Mouse (Mus musculus) heart, adult 2 months (tissue): ENCODE results near the gene Prrc2a. TPM values are rescaled to one million over a fixed set of nuclear protein-coding genes. Genes with fewer than 3 reads are reported as not detected.

Source experiments
- DNase-seq, 2 experiments: peaks; one replicate each; pipeline ENCODE4 v3.0.0; 2021
- H3K27ac ChIP-seq: fragments of 200-600 bp; 2 replicates; pipeline ENCODE4 v1.8.1; 2022
- H3K27me3 ChIP-seq: fragments of 200-500 bp; 2 replicates; pipeline ENCODE4 v1.6.1; 2012; ENCODE audit warnings: mild to moderate bottlenecking, low read length, inconsistent platforms, mixed read lengths; ENCODE audit not compliant: control insufficient read depth, insufficient read depth
- H3K36me3 ChIP-seq: fragments of 200-500 bp; 2 replicates; pipeline ENCODE4 v1.6.1; 2012; ENCODE audit warnings: low read length, inconsistent platforms; ENCODE audit not compliant: control insufficient read depth, insufficient read depth
- H3K4me1 ChIP-seq: fragments of 200-500 bp; 2 replicates; pipeline ENCODE4 v1.6.1; 2011; ENCODE audit warnings: low read length; ENCODE audit not compliant: control insufficient read depth, insufficient read depth
- H3K4me3 ChIP-seq: fragments of 200-600 bp; 2 replicates; pipeline ENCODE4 v1.8.1; 2022
- H3K79me2 ChIP-seq: fragments of 200-500 bp; replicated peaks from 2 replicates; pipeline ENCODE4 v1.6.1; 2012; ENCODE audit warnings: mild to moderate bottlenecking, inconsistent platforms, low read length, moderate library complexity, mixed read lengths; ENCODE audit not compliant: control insufficient read depth, insufficient read depth
- H3K9ac ChIP-seq: fragments of 200-500 bp; 2 replicates; pipeline ENCODE4 v1.6.1; 2012; ENCODE audit warnings: low read depth, mild to moderate bottlenecking, control low read depth, inconsistent platforms, low read length, mixed read lengths
- CTCF ChIP-seq: fragments of 200-600 bp; IDR thresholded peaks from 2 replicates; pipeline ENCODE4 v1.8.1; 2022; ENCODE audit warnings: antibody characterized with exemption, mild to moderate bottlenecking, moderate library complexity
- EP300 ChIP-seq: fragments of 200-500 bp; IDR thresholded peaks from 2 replicates; pipeline ENCODE4 v1.6.1; 2011; ENCODE audit warnings: low read depth, low read length, control low read depth; ENCODE audit not compliant: insufficient read depth
- POLR2A ChIP-seq: fragments of 200-500 bp; IDR thresholded peaks from 2 replicates; pipeline ENCODE4 v1.6.1; 2011; ENCODE audit warnings: mild to moderate bottlenecking, low read depth, low read length, control low read depth; ENCODE audit not compliant: insufficient read depth
- WGBS: fragments of 180-500 bp; shearing (Covaris S2); methylation state at CpG from one replicate; pipeline ENCODE4 v1.1.7; 2018; 5-methylcytosine and 5-hydroxymethylcytosine counted together
- intact Hi-C: fragments of 180-260 bp; cut with DNase I; formaldehyde crosslinking; loops from one replicate; pipeline ENCODE4 v1.15.1; 2025
- polyA plus RNA-seq: library from polyadenylated mRNA; depleted of rRNA; stranded (reverse); fragments of >200 nt; gene quantifications from 2 replicates; pipeline ENCODE4 v1.2.3, GENCODE M21; 2012
- total RNA-seq, 2 experiments: library from RNA; stranded (reverse); gene quantifications; 2 replicates each; pipeline ENCODE4 v1.2.3; 2021

Gene Prrc2a
- total and polyA plus RNA-seq, 3 experiments: 132 to 197 (median 139) TPM

- Histone ChIP-seq H3K4me3 (no peak within 1 kb of the TSS), H3K79me2 (no peaks in the 10 kb centered on the region), H3K36me3 (no peaks in the 10 kb centered on the region), H3K27me3 (no peaks in the 10 kb centered on the region; the same call in 1 of the 2 replicates), H3K27ac (no peak within 1 kb of the TSS), H3K9ac (no peak within 1 kb of the TSS), H3K4me1 (peaks cover 2% of the 10 kb centered on the region)
- WGBS: 53% methylated on average over 20 of the region's 20 CpGs
- TF ChIP-seq CTCF (no peak), POLR2A (no peak), EP300 (no peak)
- intact Hi-C loops: no loop called here
- DNase-seq: peak in 1 of 2 experiments; percentile 46
These were observed 40.0 kb upstream of the Prrc2a start, which contains the start of gene Lta for GRCm38 (mm10) chr17:35204494-35205379. TSS of gene Lta (minus strand) at chr17:35205351.

GRCm38 (mm10) chr17:35202442-35202841 is 37.7 kb upstream of the Prrc2a start:
- DNase-seq: peak in 1 of 2 experiments; percentile 2
- Histone ChIP-seq H3K4me3 (no peak overlapping the region), H3K79me2 (no peaks in the 10 kb centered on the region), H3K27me3 (no peaks in the 10 kb centered on the region; the same call in 1 of the 2 replicates), H3K27ac (no peak overlapping the region), H3K9ac (no peak overlapping the region), H3K4me1 (no peaks in the 10 kb centered on the region), H3K36me3 (no peaks in the 10 kb centered on the region)
- TF ChIP-seq EP300 (no peak), CTCF (no peak), POLR2A (no peak)
- 67% methylated on average over 4 of the region's 4 CpGs for WGBS
- intact Hi-C loops: no loop called here

- peak; percentile 79 for DNase-seq
- H3K4me1 ChIP-seq: no peaks in the 10 kb centered on the region
- no peaks in the 10 kb centered on the region for H3K79me2 ChIP-seq
- peak within 1 kb of the TSS; percentile 43 for H3K4me3 ChIP-seq
- H3K9ac ChIP-seq: no peak within 1 kb of the TSS
- intact Hi-C loops: no loop called here
- WGBS: 24% methylated on average over 13 of the region's 13 CpGs
- TF ChIP-seq POLR2A (peak; percentile 92), CTCF (no peak), EP300 (no peak)
- H3K27me3 ChIP-seq: no peaks in the 10 kb centered on the region; the same call in 1 of the 2 replicates
- H3K36me3 ChIP-seq: no peaks in the 10 kb centered on the region
- peak within 1 kb of the TSS; percentile 63 for H3K27ac ChIP-seq
These were observed 37.1 kb upstream of the Prrc2a start, which contains the start of gene Tnf for GRCm38 (mm10) chr17:35201787-35202186. TSS of gene Tnf (minus strand) at chr17:35202007.

DNA sequence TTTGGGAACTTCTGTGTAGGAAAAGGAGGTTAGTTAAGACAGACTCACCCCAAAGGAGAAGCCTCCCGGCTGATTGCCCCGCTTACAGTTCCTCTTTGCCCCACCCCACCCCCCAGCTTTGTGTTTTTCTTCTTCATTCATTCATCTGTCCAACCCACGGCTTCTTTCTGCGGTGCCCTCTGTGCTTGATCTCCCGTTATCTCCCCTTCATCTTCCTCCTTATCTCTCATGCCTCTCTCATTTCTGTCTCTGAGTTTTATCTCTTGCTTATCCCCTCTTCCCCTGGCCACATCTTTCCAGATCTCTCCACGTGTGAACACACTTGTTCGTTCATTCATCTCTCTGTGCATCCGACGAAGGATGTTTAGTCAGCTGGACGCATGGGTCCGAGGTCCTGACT is 36.4 kb upstream of the Prrc2a start:
- Histone ChIP-seq H3K36me3 (no peaks in the 10 kb centered on the region), H3K4me1 (peaks cover 2% of the 10 kb centered on the region), H3K4me3 (peak overlapping the region; percentile 43), H3K79me2 (no peaks in the 10 kb centered on the region), H3K9ac (no peak overlapping the region), H3K27ac (peak overlapping the region; percentile 63), H3K27me3 (no peaks in the 10 kb centered on the region; the same call in 1 of the 2 replicates)
- intact Hi-C loops: no loop called here
- WGBS: 46% methylated on average over 11 of the region's 11 CpGs
- DNase-seq: peak in 1 of 2 experiments; percentile 6
- TF ChIP-seq CTCF (no peak), POLR2A (no peak), EP300 (no peak)

- no peaks in the 10 kb centered on the region for H3K36me3 ChIP-seq
- DNase-seq: peak in 1 of 2 experiments; percentile 50
- TF ChIP-seq POLR2A: no peak
- no peak for TF ChIP-seq CTCF
- no peak for TF ChIP-seq EP300
- no peak overlapping the region for H3K9ac ChIP-seq
- intact Hi-C loops: no loop called here
- H3K27ac ChIP-seq: no peak overlapping the region
- peaks cover 2% of the 10 kb centered on the region for H3K4me1 ChIP-seq
- H3K4me3 ChIP-seq: no peak overlapping the region
- WGBS: 61% methylated on average over 11 of the region's 11 CpGs
- no peaks in the 10 kb centered on the region; the same call in 1 of the 2 replicates for H3K27me3 ChIP-seq
- no peaks in the 10 kb centered on the region for H3K79me2 ChIP-seq
These were observed 35.7 kb upstream of the Prrc2a start for GRCm38 (mm10) chr17:35200398-35200797.

- DNase-seq: no peak
These were observed 34.2 kb upstream of the Prrc2a start for GRCm38 (mm10) chr17:35198946-35199345.

More at GRCm38 (mm10) chr17:35198946-35199345, 34.2 kb upstream of the Prrc2a start:
- Histone ChIP-seq H3K27me3 (no peaks in the 10 kb centered on the region; the same call in 1 of the 2 replicates), H3K4me3 (no peak overlapping the region), H3K36me3 (no peaks in the 10 kb centered on the region), H3K4me1 (peaks cover 2% of the 10 kb centered on the region), H3K9ac (no peak overlapping the region), H3K79me2 (no peaks in the 10 kb centered on the region), H3K27ac (no peak overlapping the region)
- TF ChIP-seq CTCF (no peak), EP300 (no peak), POLR2A (no peak)
- intact Hi-C loops: loop anchor here (2.0 kb wide), 1 partner anchor 20 kb away; no protein-coding TSS in a partner anchor
- WGBS: 47% methylated on average over 8 of the region's 8 CpGs
